Mouse (Mus musculus) CH12.LX (cell line): ENCODE data around the gene Grip1. TPM values are rescaled to one million over a fixed set of nuclear protein-coding genes. Genes with fewer than 3 reads are reported as not detected.

Experiments used
- DNase-seq: peaks from one replicate; pipeline ENCODE4 v3.0.0-alpha.2; 2013; ENCODE audit errors: extremely low read depth
- H3K27ac ChIP-seq: 2 replicates; pipeline ENCODE4 v1.5.1; 2012; ENCODE audit warnings: low read depth, mild to moderate bottlenecking, control low read depth, moderate library complexity; ENCODE audit not compliant: insufficient read depth
- H3K27me3 ChIP-seq: replicated peaks from 2 replicates; pipeline ENCODE3; 2012; ENCODE audit warnings: inconsistent platforms
- H3K36me3 ChIP-seq, 2 experiments: replicated peaks in 1 of 2; 2 replicates each; pipeline versions ENCODE3 to v1.6.1; 2012; ENCODE audit warnings: inconsistent platforms in 1 of 2, low read length in 1 of 2, mild to moderate bottlenecking in 1 of 2, mixed read lengths in 1 of 2, moderate library complexity in 1 of 2; ENCODE audit not compliant: control insufficient read depth in 1 of 2, insufficient read depth in 1 of 2
- H3K4me1 ChIP-seq, 2 experiments: 2 replicates each; pipeline ENCODE4 v1.6.1; 2012; ENCODE audit warnings: inconsistent platforms in 1 of 2, moderate library complexity in 1 of 2; ENCODE audit not compliant: insufficient read depth in 2 of 2, control insufficient read depth in 1 of 2
- H3K4me2 ChIP-seq: 2 replicates; pipeline ENCODE4 v1.6.1; 2012; ENCODE audit warnings: low read depth, mild to moderate bottlenecking, control low read depth; ENCODE audit not compliant: poor library complexity, insufficient read depth, severe bottlenecking
- H3K4me3 ChIP-seq, 3 experiments: fragments of 150-350 bp in 1 of 3; sonication (generic) in 1 of 3; replicated peaks in 1 of 3; 2 replicates each; pipeline versions ENCODE3 to v1.5.1; 2011 to 2012; ENCODE audit warnings: low read depth in 2 of 3, low read length in 2 of 3, mild to moderate bottlenecking in 2 of 3, moderate library complexity in 2 of 3, control low read depth in 1 of 3, improper control_type of control experiment in 1 of 3, inconsistent platforms in 1 of 3, mixed read lengths in 1 of 3; ENCODE audit not compliant: poor library complexity in 1 of 3
- H3K79me2 ChIP-seq: replicated peaks from 2 replicates; pipeline ENCODE4 v1.6.1; 2012; ENCODE audit warnings: mild to moderate bottlenecking, moderate library complexity; ENCODE audit not compliant: control insufficient read depth, poor library complexity, insufficient read depth, severe bottlenecking; ENCODE audit errors: extremely low read depth
- H3K9ac ChIP-seq: 2 replicates; pipeline ENCODE4 v1.6.1; 2012; ENCODE audit warnings: low read depth, mild to moderate bottlenecking, control low read depth, moderate library complexity; ENCODE audit not compliant: insufficient read depth
- H3K9me3 ChIP-seq: replicated peaks from 2 replicates; pipeline ENCODE3; 2012; ENCODE audit warnings: low read length, inconsistent platforms, mixed read lengths
- CHD1 ChIP-seq: IDR thresholded peaks from 2 replicates; pipeline ENCODE4 v1.6.1; 2012; ENCODE audit warnings: low read depth, low read length, improper control_type of control experiment, inconsistent platforms
- CHD2 ChIP-seq: IDR thresholded peaks from 2 replicates; pipeline ENCODE4 v1.6.1; 2011; ENCODE audit warnings: low read length, improper control_type of control experiment
- CTCF ChIP-seq, 2 experiments: IDR thresholded peaks in 1 of 2; conservative IDR thresholded peaks in 1 of 2; 2 replicates each; pipeline ENCODE4 v1.5.1; 2011 to 2012; ENCODE audit warnings: low read depth in 2 of 2, low read length in 2 of 2, improper control_type of control experiment in 1 of 2, inconsistent platforms in 1 of 2, mild to moderate bottlenecking in 1 of 2, moderate library complexity in 1 of 2
- ELF1 ChIP-seq: IDR thresholded peaks from 2 replicates; pipeline ENCODE4 v1.6.1; 2014; ENCODE audit warnings: low read depth, mild to moderate bottlenecking, inconsistent platforms, low read length, improper control_type of control experiment
- KAT2A ChIP-seq: IDR thresholded peaks from 2 replicates; pipeline ENCODE4 v1.6.1; 2012; ENCODE audit warnings: low read length, improper control_type of control experiment, inconsistent platforms; ENCODE audit not compliant: insufficient replicate concordance
- MAZ ChIP-seq: IDR thresholded peaks from 2 replicates; pipeline ENCODE4 v1.6.1; 2012; ENCODE audit warnings: low read depth, mild to moderate bottlenecking, inconsistent platforms, low read length, improper control_type of control experiment, moderate library complexity
- MEF2A ChIP-seq: IDR thresholded peaks from 2 replicates; pipeline ENCODE4 v1.6.1; 2014; ENCODE audit warnings: low read depth, mild to moderate bottlenecking, inconsistent platforms, low read length, improper control_type of control experiment, borderline replicate concordance
- MYC ChIP-seq: IDR thresholded peaks from 2 replicates; pipeline ENCODE4 v1.6.1; 2011; ENCODE audit warnings: low read depth, mild to moderate bottlenecking, improper control_type of control experiment, low read length
- NELFE ChIP-seq: IDR thresholded peaks from 2 replicates; pipeline ENCODE4 v1.6.1; 2011; ENCODE audit warnings: low read depth, low read length, improper control_type of control experiment
- NRF1 ChIP-seq: IDR thresholded peaks from 2 replicates; pipeline ENCODE4 v1.6.1; 2014; ENCODE audit warnings: low read depth, mild to moderate bottlenecking, inconsistent platforms, low read length, improper control_type of control experiment, moderate library complexity
- PAX5 ChIP-seq: IDR thresholded peaks from 2 replicates; pipeline ENCODE4 v1.6.1; 2012; ENCODE audit warnings: low read length, inconsistent platforms, mixed read lengths
- POLR2A ChIP-seq: IDR thresholded peaks from 2 replicates; pipeline ENCODE4 v1.6.1; 2011; ENCODE audit warnings: low read depth, mild to moderate bottlenecking, improper control_type of control experiment, low read length
- POLR2AphosphoS2 ChIP-seq: IDR thresholded peaks from 2 replicates; pipeline ENCODE4 v1.6.1; 2011; ENCODE audit warnings: low read depth, low read length, improper control_type of control experiment
- RAD21 ChIP-seq: IDR thresholded peaks from 2 replicates; pipeline ENCODE4 v1.6.1; 2011; ENCODE audit warnings: low read depth, mild to moderate bottlenecking, low read length, improper control_type of control experiment, moderate library complexity
- RCOR1 ChIP-seq: conservative IDR thresholded peaks from 2 replicates; pipeline ENCODE4 v1.6.1; 2012; ENCODE audit warnings: low read depth, mild to moderate bottlenecking, inconsistent platforms, low read length, improper control_type of control experiment
- SIN3A ChIP-seq: IDR thresholded peaks from 2 replicates; pipeline ENCODE4 v1.6.1; 2012; ENCODE audit warnings: low read length, improper control_type of control experiment, inconsistent platforms
- SMC3 ChIP-seq: IDR thresholded peaks from 2 replicates; pipeline ENCODE4 v1.6.1; 2011; ENCODE audit warnings: low read depth, low read length, improper control_type of control experiment
- TCF12 ChIP-seq: IDR thresholded peaks from 2 replicates; pipeline ENCODE4 v1.6.1; 2014; ENCODE audit warnings: low read depth, mild to moderate bottlenecking, inconsistent platforms, low read length, improper control_type of control experiment
- UBTF ChIP-seq: IDR thresholded peaks from 2 replicates; pipeline ENCODE4 v1.6.1; 2012; ENCODE audit warnings: low read depth, mild to moderate bottlenecking, inconsistent platforms, low read length, improper control_type of control experiment, moderate library complexity
- USF2 ChIP-seq: conservative IDR thresholded peaks from 2 replicates; pipeline ENCODE4 v1.6.1; 2011; ENCODE audit warnings: low read depth, low read length, improper control_type of control experiment
- ZC3H11A ChIP-seq: IDR thresholded peaks from 2 replicates; pipeline ENCODE4 v1.6.1; 2012; ENCODE audit warnings: low read depth, mild to moderate bottlenecking, inconsistent platforms, low read length, improper control_type of control experiment
- dilution Hi-C: fragments of 300-500 bp; cut with MboI; formaldehyde crosslinking; loops from 2 replicates; pipeline ENCODE4 v1.14.3; 2020; ENCODE audit warnings: low sequenced_read_pairs; ENCODE audit not compliant: extremely low pct_unique_long_range_greater_than_20kb, extremely low pct_ligation_motif_present
- in situ Hi-C: fragments of 300-500 bp; cut with MboI; formaldehyde crosslinking; loops from 3 replicates; pipeline ENCODE4 v1.14.3; 2019; ENCODE audit warnings: low sequenced_read_pairs, low pct_ligation_motif_present, low pct_unique_long_range_greater_than_20kb, mixed read lengths
- polyA plus RNA-seq: library from polyadenylated mRNA; unstranded; fragments of >175 nt; gene quantifications from 2 replicates; pipeline ENCODE4 v1.2.1, GENCODE M21; 2012; ENCODE audit warnings: low read depth; ENCODE audit not compliant: insufficient read length
- total RNA-seq, 2 experiments: library from RNA; depleted of rRNA; stranded (reverse); fragments of 300-350 nt in 1 of 2; fragments of >200 nt in 1 of 2; gene quantifications; 2 replicates each; pipeline ENCODE4 v1.2.3; 2012 to 2014

Grip1 gene
- total and polyA plus RNA-seq, 3 experiments: 0.09 to 0.33 (median 0.13) TPM

DNA sequence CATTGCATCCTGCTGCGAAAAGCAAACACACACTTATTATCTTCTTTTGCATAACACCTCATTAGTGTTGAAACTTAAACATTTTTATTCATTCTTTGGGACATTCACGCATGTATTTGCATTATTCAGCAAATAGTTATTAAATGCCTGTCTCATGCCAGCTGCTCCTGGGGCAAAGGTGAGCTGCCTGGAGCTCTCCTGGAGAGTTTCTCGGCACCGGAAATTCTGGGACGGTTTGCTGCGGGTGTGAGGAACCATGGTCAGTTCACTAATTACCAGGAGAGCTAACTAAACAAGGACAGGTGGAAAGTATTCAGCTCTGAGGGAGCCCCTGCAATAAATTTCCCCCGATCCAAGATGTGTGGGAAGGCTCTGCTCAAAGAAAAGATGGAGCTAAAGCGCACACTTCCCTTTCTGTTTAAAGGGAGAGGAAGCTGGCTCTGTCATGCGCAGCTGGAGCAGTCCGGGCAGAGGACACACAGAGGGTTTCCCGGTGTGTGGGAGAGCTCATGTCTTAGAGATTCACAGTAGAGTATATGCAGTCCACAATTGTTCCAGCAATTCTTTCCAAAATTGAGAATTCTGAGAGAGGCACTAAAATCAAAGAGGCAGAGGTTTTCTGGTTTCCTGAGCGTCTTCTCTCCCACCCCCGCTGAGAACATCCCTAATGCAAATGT, 675.1 kb downstream of the Grip1 start:
- no peak overlapping the region for H3K27ac ChIP-seq
- no peaks in the 10 kb centered on the region for H3K79me2 ChIP-seq
- TF ChIP-seq PAX5: no peak
- no peak for TF ChIP-seq TCF12
- peak; percentile 64 for TF ChIP-seq NRF1
- no peaks in the 10 kb centered on the region for H3K9me3 ChIP-seq
- no peak overlapping the region for H3K4me3 ChIP-seq
- no peaks in the 10 kb centered on the region for H3K27me3 ChIP-seq
- H3K4me1 ChIP-seq: peaks cover 4 to 6% of the 10 kb centered on the region in 2 experiments
- no peak overlapping the region for H3K9ac ChIP-seq
- peak overlapping the region; percentile 66; the same call in 1 of the 2 replicates for H3K4me2 ChIP-seq
- in situ Hi-C loops (loop anchor here (10.0 kb wide), 2 partner anchors 194 to 324 kb away; no protein-coding TSS in a partner anchor), dilution Hi-C loops (no loop called here)
- H3K36me3 ChIP-seq: no peaks in the 10 kb centered on the region
- DNase-seq: no peak

DNA sequence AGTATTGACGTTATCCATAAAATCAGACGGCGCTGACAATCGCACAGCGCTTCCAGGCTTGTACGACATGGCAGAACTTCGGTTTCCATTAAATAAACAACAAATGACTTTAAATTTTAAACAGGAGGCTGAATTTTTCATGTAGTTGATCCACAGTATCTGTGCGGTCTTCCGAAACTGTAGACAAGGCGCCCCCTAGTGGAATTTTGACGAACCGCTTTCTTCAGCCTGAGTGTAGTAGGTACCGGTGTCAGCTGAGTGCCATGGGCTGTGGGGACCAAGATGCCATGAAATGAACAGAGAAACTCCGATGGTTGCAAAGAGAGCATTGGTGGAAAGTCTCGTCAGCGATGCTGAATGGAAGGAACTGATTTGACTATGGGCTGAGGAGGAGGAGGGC, 677.0 kb downstream of the Grip1 start:
- dilution Hi-C loops: no loop called here
- Histone ChIP-seq H3K27me3 (no peaks in the 10 kb centered on the region), H3K4me3 (no peak overlapping the region), H3K4me2 (no peak overlapping the region), H3K79me2 (no peaks in the 10 kb centered on the region), H3K9me3 (no peaks in the 10 kb centered on the region), H3K36me3 (no peaks in the 10 kb centered on the region), H3K9ac (no peak overlapping the region), H3K27ac (no peak overlapping the region), H3K4me1 (peaks cover under 1 to 6% of the 10 kb centered on the region in 2 experiments; a peak in 3 of 4 replicates)
- in situ Hi-C loops: no loop called here
- TF ChIP-seq CHD2 (no peak), KAT2A (no peak), MAZ (no peak), CHD1 (no peak), NELFE (no peak), SIN3A (no peak), SMC3 (peak; percentile 27; the same call in 1 of the 2 replicates), UBTF (no peak), RCOR1 (no peak), USF2 (no peak), ELF1 (no peak), RAD21 (peak; percentile 41), POLR2A (no peak), NRF1 (no peak), POLR2AphosphoS2 (no peak), ZC3H11A (no peak), MYC (no peak), CTCF (conservative IDR thresholded peaks at IDR 0.05 in 1 of 2, IDR thresholded peaks at IDR 0.05 in 1 of 2; ENCODE audit: low read depth in 2 of 2, low read length in 2 of 2) (peak; percentile 49 to 64), MEF2A (no peak)
- peak; percentile 52 for DNase-seq
